Mouse (Mus musculus) embryonic facial prominence, embryonic 12.5 days (tissue): Measurements from ENCODE around the gene Mpdu1. TPM values are rescaled to one million over a fixed set of nuclear protein-coding genes. Genes with fewer than 3 reads are reported as not detected.

Experiments
- ATAC-seq: fragments of 200-750 bp; cut with Nextera tagmentation; 2 replicates; pipeline ENCODE4 v1.8.0; 2017; ENCODE audit not compliant: insufficient number of reproducible peaks, insufficient read depth, low FRiP score, low TSS enrichment
- H3K27ac ChIP-seq: fragments of 300-500 bp; sonication (generic); 2 replicates; pipeline ENCODE4 v1.5.1; 2016; ENCODE audit warnings: mild to moderate bottlenecking
- H3K27me3 ChIP-seq: fragments of 300-500 bp; sonication (generic); 2 replicates; pipeline ENCODE4 v1.6.1; 2016; ENCODE audit warnings: mild to moderate bottlenecking, moderate library complexity
- H3K36me3 ChIP-seq: fragments of 300-500 bp; sonication (generic); 2 replicates; pipeline ENCODE4 v1.6.1; 2016; ENCODE audit warnings: mild to moderate bottlenecking
- H3K4me1 ChIP-seq: fragments of 300-500 bp; sonication (generic); 2 replicates; pipeline ENCODE4 v1.6.1; 2016
- H3K4me2 ChIP-seq: fragments of 300-500 bp; sonication (generic); replicated peaks from 2 replicates; pipeline ENCODE4 v1.6.1; 2016; ENCODE audit warnings: mild to moderate bottlenecking, moderate library complexity
- H3K4me3 ChIP-seq: fragments of 300-500 bp; sonication (generic); 2 replicates; pipeline ENCODE4 v1.5.1; 2016; ENCODE audit warnings: mild to moderate bottlenecking
- H3K9ac ChIP-seq: fragments of 300-500 bp; sonication (generic); 2 replicates; pipeline ENCODE4 v1.6.1; 2016; ENCODE audit warnings: mild to moderate bottlenecking, moderate library complexity
- H3K9me3 ChIP-seq: fragments of 300-500 bp; sonication (generic); 2 replicates; pipeline ENCODE4 v1.6.1; 2016; ENCODE audit warnings: mild to moderate bottlenecking, moderate library complexity
- WGBS: fragments of 180-500 bp; shearing (Covaris S2); methylation state at CpG from one replicate; pipeline ENCODE4 v1.1.7; 2016; 5-methylcytosine and 5-hydroxymethylcytosine counted together
- polyA plus RNA-seq: library from polyadenylated mRNA; unstranded; fragments of >200 nt; fragmentation: Nextera tagmentation; extraction: Ambion mirVana; gene quantifications from 2 replicates; pipeline ENCODE4 v1.2.1, GENCODE M21; 2016

The Mpdu1 gene
- polyA plus RNA-seq, 1 experiment from 2014 or later, result 63.3 TPM

GRCm38 (mm10) chr11:69686377-69686776, 23.9 kb upstream of the Mpdu1 start:
- H3K27me3 ChIP-seq, result no peaks in the 10 kb centered on the region
- H3K4me3 ChIP-seq, result no peak overlapping the region
- no peaks in the 10 kb centered on the region for H3K36me3 ChIP-seq
- 16% methylated on average over 4 of the region's 4 CpGs for WGBS
- peaks cover 15% of the 10 kb centered on the region for H3K4me1 ChIP-seq
- 0 out of 2 replicates have a peak overlapping the region, but pooled peaks have one; percentile 15 for H3K9ac ChIP-seq
- H3K9me3 ChIP-seq, result no peaks in the 10 kb centered on the region
- H3K4me2 ChIP-seq, result no peak overlapping the region
- no peak for ATAC-seq
- H3K27ac ChIP-seq, result no peak overlapping the region

GRCm38 (mm10) chr11:69685526-69686148, 23.2 kb upstream of the Mpdu1 start, which contains the start of gene Tnfsf13:
Tnfsf13 (minus strand) TSS chr11:69685784.
- no peak within 1 kb of the TSS for H3K4me3 ChIP-seq
- H3K4me1 ChIP-seq, result peaks cover 19% of the 10 kb centered on the region
- H3K9ac ChIP-seq, result 0 out of 2 replicates have a peak within 1 kb of the TSS, but pooled peaks have one; percentile 15
- no peaks in the 10 kb centered on the region for H3K36me3 ChIP-seq
- no peaks in the 10 kb centered on the region for H3K9me3 ChIP-seq
- WGBS, result 73% methylated on average over 10 of the region's 10 CpGs
- no peak within 1 kb of the TSS for H3K4me2 ChIP-seq
- no peak for ATAC-seq
- peak within 1 kb of the TSS; percentile 54; the same call in 1 of the 2 replicates for H3K27ac ChIP-seq
- no peaks in the 10 kb centered on the region for H3K27me3 ChIP-seq

GRCm38 (mm10) chr11:69684936-69685335, 22.5 kb upstream of the Mpdu1 start:
- no peak overlapping the region for H3K4me2 ChIP-seq
- peaks cover 4% of the 10 kb centered on the region for H3K36me3 ChIP-seq
- peaks cover 26% of the 10 kb centered on the region for H3K4me1 ChIP-seq
- WGBS, result 81% methylated on average over 6 of the region's 6 CpGs
- no peaks in the 10 kb centered on the region for H3K27me3 ChIP-seq
- no peak overlapping the region for H3K9ac ChIP-seq
- H3K9me3 ChIP-seq, result no peaks in the 10 kb centered on the region
- no peak overlapping the region for H3K4me3 ChIP-seq
- no peak for ATAC-seq
- no peak overlapping the region for H3K27ac ChIP-seq

- no peak for ATAC-seq
- no peak overlapping the region for H3K4me3 ChIP-seq
- no peaks in the 10 kb centered on the region for H3K27me3 ChIP-seq
- H3K9me3 ChIP-seq, result no peaks in the 10 kb centered on the region
- H3K4me2 ChIP-seq, result no peak overlapping the region
- 74% methylated on average over 12 of the region's 12 CpGs for WGBS
- H3K27ac ChIP-seq, result no peak overlapping the region; the same call in 1 of the 2 replicates
- peaks cover 31% of the 10 kb centered on the region for H3K4me1 ChIP-seq
- H3K9ac ChIP-seq, result no peak overlapping the region
- peaks cover 8% of the 10 kb centered on the region for H3K36me3 ChIP-seq
Measured at GRCm38 (mm10) chr11:69684128-69684745, 21.8 kb upstream of the Mpdu1 start.

- Histone ChIP-seq H3K4me3 (no peak overlapping the region), H3K4me1 (peaks cover 32% of the 10 kb centered on the region), H3K9ac (0 out of 2 replicates have a peak overlapping the region, but pooled peaks have one; percentile 27), H3K36me3 (peaks cover 12% of the 10 kb centered on the region), H3K27ac (peak overlapping the region; percentile 97), H3K4me2 (no peak overlapping the region), H3K27me3 (no peaks in the 10 kb centered on the region), H3K9me3 (no peaks in the 10 kb centered on the region)
- ATAC-seq, result no peak
- 74% methylated on average over 7 of the region's 7 CpGs for WGBS
Measured at GRCm38 (mm10) chr11:69683576-69683975, 21.1 kb upstream of the Mpdu1 start.

- ATAC-seq, result no peak
- Histone ChIP-seq H3K27me3 (no peaks in the 10 kb centered on the region), H3K36me3 (peaks cover 18% of the 10 kb centered on the region), H3K4me2 (peak overlapping the region; percentile 93), H3K4me1 (peaks cover 32% of the 10 kb centered on the region), H3K4me3 (peak overlapping the region; percentile 12; the same call in 1 of the 2 replicates), H3K9me3 (no peaks in the 10 kb centered on the region), H3K27ac (peak overlapping the region; percentile 97), H3K9ac (peak overlapping the region; percentile 27; the same call in 1 of the 2 replicates)
- 9% methylated on average over 12 of the region's 12 CpGs for WGBS
Measured at GRCm38 (mm10) chr11:69682840-69683533, 20.5 kb upstream of the Mpdu1 start.

- 26% methylated on average over 24 of the region's 24 CpGs for WGBS
- H3K36me3 ChIP-seq, result peaks cover 24% of the 10 kb centered on the region
- peak overlapping the region; percentile 84 for H3K4me3 ChIP-seq
- peaks cover 32% of the 10 kb centered on the region for H3K4me1 ChIP-seq
- peak overlapping the region; percentile 93 for H3K4me2 ChIP-seq
- no peaks in the 10 kb centered on the region for H3K9me3 ChIP-seq
- no peaks in the 10 kb centered on the region for H3K27me3 ChIP-seq
- peak overlapping the region; percentile 88 for H3K9ac ChIP-seq
- H3K27ac ChIP-seq, result peak overlapping the region; percentile 97
- no peak for ATAC-seq
Measured at GRCm38 (mm10) chr11:69682209-69682839, 19.9 kb upstream of the Mpdu1 start.

GRCm38 (mm10) chr11:69681314-69682208, 19.1 kb upstream of the Mpdu1 start, which contains the start of gene Senp3:
Senp3 (minus strand) TSS chr11:69682084.
- H3K27me3 ChIP-seq, result no peaks in the 10 kb centered on the region
- H3K4me2 ChIP-seq, result peak within 1 kb of the TSS; percentile 93
- peak within 1 kb of the TSS; percentile 88 for H3K9ac ChIP-seq
- no peaks in the 10 kb centered on the region for H3K9me3 ChIP-seq
- WGBS, result under 1% methylated on average over 75 of the region's 80 CpGs
- peaks cover 32% of the 10 kb centered on the region for H3K36me3 ChIP-seq
- H3K4me3 ChIP-seq, result peak within 1 kb of the TSS; percentile 84
- peak within 1 kb of the TSS; percentile 97 for H3K27ac ChIP-seq
- peaks cover 24% of the 10 kb centered on the region for H3K4me1 ChIP-seq
- ATAC-seq, result peak; percentile 93

- Histone ChIP-seq H3K27me3 (no peaks in the 10 kb centered on the region), H3K4me3 (peak overlapping the region; percentile 84), H3K9ac (peak overlapping the region; percentile 88), H3K4me1 (peaks cover 24% of the 10 kb centered on the region), H3K4me2 (peak overlapping the region; percentile 93), H3K36me3 (peaks cover 44% of the 10 kb centered on the region), H3K9me3 (no peaks in the 10 kb centered on the region), H3K27ac (no peak overlapping the region)
- ATAC-seq, result no peak
- WGBS, result 90% methylated on average over 30 of the region's 30 CpGs
Measured at GRCm38 (mm10) chr11:69680136-69680855, 17.9 kb upstream of the Mpdu1 start.

- H3K27me3 ChIP-seq, result no peaks in the 10 kb centered on the region
- no peaks in the 10 kb centered on the region for H3K9me3 ChIP-seq
- no peak overlapping the region for H3K4me3 ChIP-seq
- H3K9ac ChIP-seq, result no peak overlapping the region
- peaks cover 24% of the 10 kb centered on the region for H3K4me1 ChIP-seq
- ATAC-seq, result no peak
- H3K36me3 ChIP-seq, result peaks cover 56% of the 10 kb centered on the region
- H3K4me2 ChIP-seq, result no peak overlapping the region
- 100% methylated on average over 2 of the region's 2 CpGs for WGBS
- no peak overlapping the region for H3K27ac ChIP-seq
Measured at GRCm38 (mm10) chr11:69679144-69679543, 16.7 kb upstream of the Mpdu1 start.
